8 mouse cellular contexts compared by ENCODE assay signal in the genomic region with DNA sequence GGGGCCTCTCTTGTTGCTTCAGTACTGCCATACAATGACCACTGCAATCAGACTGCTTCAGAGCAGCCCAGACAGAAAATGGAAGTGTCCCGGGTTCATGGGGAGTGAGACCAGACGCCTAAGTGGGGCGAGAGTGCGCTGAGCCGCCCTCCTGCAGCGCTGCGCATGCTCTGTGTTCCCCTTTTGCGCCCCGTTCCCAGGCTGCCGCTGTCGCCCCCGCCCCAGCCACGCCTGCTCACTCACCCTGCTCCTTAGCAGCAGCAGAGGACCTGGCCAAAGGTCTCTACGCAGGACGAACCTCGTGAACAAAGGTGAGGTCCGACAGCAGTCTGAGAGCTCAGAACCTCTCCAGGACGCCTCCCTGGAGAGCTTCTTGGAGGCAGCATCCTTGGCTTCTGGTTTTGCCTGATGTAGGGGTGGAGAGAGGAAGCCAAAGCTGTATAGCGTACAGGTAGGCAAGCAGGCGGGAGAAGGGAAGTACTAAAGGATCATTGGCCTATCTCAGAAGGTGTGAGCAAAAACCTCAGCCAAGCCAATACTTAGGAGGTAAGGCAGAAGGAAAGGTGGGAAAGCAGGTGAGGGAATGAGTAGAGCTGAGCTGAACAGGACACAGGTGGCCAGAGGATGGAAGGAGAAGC. TPM values are rescaled to one million over a fixed set of nuclear protein-coding genes. Genes with fewer than 3 reads are reported as not detected.
DNase-seq lines count a peak whose midpoint lies in the region; ATAC-seq lines count a peak whose summit lies in the region.

Gene Zfp92, plus strand, starts transcription at position 217 of the 638 bp plus-strand sequence.

- no peaks in the 10 kb centered on the region for H3K36me3 ChIP-seq in lung, embryonic 15.5 days

- peak; percentile 41 for DNase-seq in CD4-positive, CD25-positive, alpha-beta regulatory T cell, adult 2 months (ENCODE audit: low read depth, low spot score)
- no peak for DNase-seq in lung, postnatal 14 days
- DNase-seq in induced T-regulatory cell, adult 2 months (ENCODE audit: low read depth): peak; percentile 6
- peak; percentile 48 for DNase-seq in thymus, postnatal 14 days
- no peak for DNase-seq in adrenal gland, postnatal 14 days

- H3K9me3 ChIP-seq in lung, embryonic 15.5 days: no peaks in the 10 kb centered on the region

- peak within 1 kb of the TSS; percentile 24 for H3K4me3 ChIP-seq in lung, embryonic 15.5 days

- H3K9ac ChIP-seq in lung, embryonic 15.5 days: no peak within 1 kb of the TSS

- H3K4me2 ChIP-seq in lung, embryonic 15.5 days: peak within 1 kb of the TSS; percentile 49

- no peak within 1 kb of the TSS for H3K27ac ChIP-seq in lung, embryonic 15.5 days

- no peaks in the 10 kb centered on the region for H3K4me1 ChIP-seq in lung, embryonic 15.5 days

- WGBS in lung, embryonic 15.5 days: 18% methylated on average over 20 of the region's 20 CpGs

- ATAC-seq in CD4-positive, CD25-positive, alpha-beta regulatory T cell, adult 4 months: no peak
- ATAC-seq in lung, embryonic 15.5 days (ENCODE audit: borderline replicate concordance, extremely low read depth, low FRiP score, low TSS enrichment): no peak
- peak; percentile 45 for ATAC-seq in megakaryocyte, adult 5-6 weeks (ENCODE audit: poor library complexity, severe bottlenecking)

- H3K27me3 ChIP-seq in lung, embryonic 15.5 days: peaks cover 8% of the 10 kb centered on the region

RNA-seq across cellular contexts. Expression of gene Zfp92, which starts in this region (rescaled TPM):
- polyA plus RNA-seq in CD4-positive, CD25-positive, alpha-beta regulatory T cell, adult 4 months (2017; shearing (Covaris generic)): under 1 TPM in 1 of 2 experiments, not detected in 1; 0.27 TPM
- polyA plus RNA-seq in lung, embryonic 15.5 days (2015; fragmentation: Nextera tagmentation; extraction: Ambion mirVana): 0.09 and 0.19 TPM in 2 replicates
- total RNA-seq in megakaryocyte, adult 5-6 weeks (2015): not detected in 2 replicates
- total RNA-seq in megakaryocyte, adult 5-6 weeks (2017): not detected in 2 replicates
- 0.26 and 0.30 TPM in 2 replicates for total RNA-seq in adrenal gland, postnatal 14 days (2021)

Comparison
In these comparisons a context has a peak if more than half of its experiments do, and no peak if none do; other contexts are left out.
1. Peak in ATAC-seq in megakaryocyte, adult 5-6 weeks; RNA of the gene not detected or under 1 TPM.
2. DNase-seq: peak in CD4-positive, CD25-positive, alpha-beta regulatory T cell, adult 2 months (single experiment), induced T-regulatory cell, adult 2 months (single experiment) and thymus, postnatal 14 days (single experiment); none in lung, postnatal 14 days (single experiment) and adrenal gland, postnatal 14 days (single experiment).